Comparison of ENCODE assay signal across 23 mouse cellular contexts in the genomic region with DNA sequence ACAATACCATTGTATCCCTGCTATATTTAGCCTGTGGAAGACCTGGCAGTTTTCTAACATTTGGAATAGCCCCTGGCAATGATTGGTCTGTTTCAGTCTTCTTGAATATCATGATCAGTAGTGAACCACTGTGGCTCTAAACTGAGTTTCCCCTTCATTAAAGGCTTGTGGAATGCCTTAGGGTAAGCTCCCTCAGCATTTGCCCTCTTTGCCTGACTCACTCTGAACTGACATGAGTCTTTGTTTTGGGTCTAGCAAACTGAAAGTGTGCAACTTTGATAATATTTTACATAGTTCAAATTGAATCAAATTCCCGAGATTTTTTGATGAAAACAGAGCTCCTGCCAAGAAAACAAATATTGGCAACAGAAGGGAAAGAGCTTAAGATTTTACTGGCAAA.
DNase-seq lines count a peak whose midpoint lies in the region; ATAC-seq and TF ChIP-seq lines count a peak whose summit lies in the region.
"Had no signal": no experiment of that assay in that cellular context is flagged by ENCODE, and none has a peak within 500 bp of the region (broad histone marks: within the 10 kb centered on the region; RNA-seq: fewer than 3 reads in every experiment).

No protein-coding gene starts in this region.

- H3K4me2 ChIP-seq in liver, postnatal 0 days (ENCODE audit: low read depth, low read length) = no peak overlapping the region
- no peak overlapping the region for H3K4me2 ChIP-seq in midbrain, embryonic 16.5 days (ENCODE audit: low read length)
- no peak overlapping the region for H3K4me2 ChIP-seq in hindbrain, embryonic 16.5 days (ENCODE audit: low read length)
- H3K4me2 ChIP-seq: embryonic facial prominence, embryonic 13.5 days; embryonic facial prominence, embryonic 15.5 days; forebrain, embryonic 13.5 days; forebrain, embryonic 15.5 days had no signal

- no peak overlapping the region for H3K4me3 ChIP-seq in liver, adult 2 months (ENCODE audit: insufficient read depth, low read depth, low read length)
- no peak overlapping the region for H3K4me3 ChIP-seq in liver, postnatal 0 days (ENCODE audit: low read depth, low read length)
- H3K4me3 ChIP-seq in midbrain, embryonic 16.5 days (ENCODE audit: low read depth, low read length) = no peak overlapping the region
- no peak overlapping the region for H3K4me3 ChIP-seq in hindbrain, embryonic 16.5 days (ENCODE audit: low read length)
- H3K4me3 ChIP-seq: embryonic facial prominence, embryonic 13.5 days; embryonic facial prominence, embryonic 15.5 days; erythroblast, embryonic 14.5 days; forebrain, embryonic 13.5 days; forebrain, embryonic 15.5 days had no signal

- no peak overlapping the region for H3K9ac ChIP-seq in liver, adult 2 months (ENCODE audit: low read depth, low read length)
- H3K9ac ChIP-seq in liver, postnatal 0 days (replicated peaks) = no peak overlapping the region
- H3K9ac ChIP-seq in midbrain, embryonic 16.5 days (ENCODE audit: low read depth, low read length) = no peak overlapping the region
- no peak overlapping the region for H3K9ac ChIP-seq in hindbrain, embryonic 16.5 days (ENCODE audit: low read depth, low read length)
- H3K9ac ChIP-seq: embryonic facial prominence, embryonic 13.5 days; embryonic facial prominence, embryonic 15.5 days; forebrain, embryonic 13.5 days; forebrain, embryonic 15.5 days; forebrain, postnatal 0 days had no signal

- peak; percentile 5 for DNase-seq in liver, adult 2 months (ENCODE audit: extremely low read depth, low read depth, low spot score)
- DNase-seq in liver, postnatal 0 days = no peak
- peak; percentile 46 for DNase-seq in NIH3T3 (ENCODE audit: low read depth)
- peak; percentile 5 for DNase-seq in brain, adult 2 months (ENCODE audit: low read depth, low spot score)
- DNase-seq in heart, postnatal 14 days = no peak
- DNase-seq: adrenal gland, adult 8-10 months; adrenal gland, postnatal 14 days; adrenal gland, postnatal 36 days; cerebellum, adult 11 months; cerebellum, adult 18-20 months; cerebellum, adult 8-10 months; cerebellum, adult 9-11 months; cerebellum, postnatal 14 days; cerebellum, postnatal 36 days; embryo, embryonic 11 days; forebrain, postnatal 0 days had no signal

- ATAC-seq in liver, postnatal 0 days = no peak
- ATAC-seq in midbrain, embryonic 16.5 days = no peak
- ATAC-seq in hindbrain, embryonic 16.5 days = no peak
- ATAC-seq: forebrain, embryonic 13.5 days; forebrain, embryonic 15.5 days; forebrain, postnatal 0 days had no signal

- TF ChIP-seq POLR2A in liver, adult 2 months (IDR thresholded peaks at IDR 0.05; ENCODE audit: extremely low read depth, insufficient read depth, low read length) = no peak

- 42% methylated on average over 1 of the region's 1 CpGs for WGBS in liver, adult 2 months
- WGBS in liver, postnatal 0 days (ENCODE audit: insufficient replicate concordance) = 49% methylated on average over 1 of the region's 1 CpGs
- 88% methylated on average over 1 of the region's 1 CpGs for WGBS in midbrain, embryonic 16.5 days
- 78% methylated on average over 1 of the region's 1 CpGs for WGBS in hindbrain, embryonic 16.5 days

- no peaks in the 10 kb centered on the region for H3K79me2 ChIP-seq in liver, adult 2 months (ENCODE audit: control insufficient read depth, insufficient read depth, low read length)

- no peak for TF ChIP-seq CTCF in liver, adult 2 months (IDR thresholded peaks at IDR 0.05; ENCODE audit: low read depth, low read length)
- TF ChIP-seq CTCF in liver, postnatal 0 days (IDR thresholded peaks at IDR 0.05; ENCODE audit: low read depth) = no peak

- no peaks in the 10 kb centered on the region for H3K36me3 ChIP-seq in liver, adult 2 months (ENCODE audit: control insufficient read depth, insufficient read depth, low read length)
- H3K36me3 ChIP-seq in liver, postnatal 0 days (replicated peaks; ENCODE audit: insufficient read depth, low read length) = no peaks in the 10 kb centered on the region
- no peaks in the 10 kb centered on the region for H3K36me3 ChIP-seq in midbrain, embryonic 16.5 days (ENCODE audit: control insufficient read depth, insufficient read depth, low read length)
- no peaks in the 10 kb centered on the region for H3K36me3 ChIP-seq in hindbrain, embryonic 16.5 days (ENCODE audit: control insufficient read depth, insufficient read depth, low read length)
- H3K36me3 ChIP-seq: embryonic facial prominence, embryonic 13.5 days; embryonic facial prominence, embryonic 15.5 days; forebrain, embryonic 15.5 days had no signal

- H3K4me1 ChIP-seq in liver, adult 2 months (ENCODE audit: control insufficient read depth, insufficient read depth, low read length) = no peaks in the 10 kb centered on the region
- no peaks in the 10 kb centered on the region for H3K4me1 ChIP-seq in liver, postnatal 0 days (ENCODE audit: insufficient read depth)
- H3K4me1 ChIP-seq in midbrain, embryonic 16.5 days (ENCODE audit: control insufficient read depth, insufficient read depth, low read length) = no peaks in the 10 kb centered on the region
- no peaks in the 10 kb centered on the region for H3K4me1 ChIP-seq in hindbrain, embryonic 16.5 days (ENCODE audit: control insufficient read depth, insufficient read depth, low read depth, low read length)
- H3K4me1 ChIP-seq: embryonic facial prominence, embryonic 13.5 days; embryonic facial prominence, embryonic 15.5 days; forebrain, embryonic 13.5 days; forebrain, embryonic 15.5 days had no signal

- H3K9me3 ChIP-seq in liver, postnatal 0 days (ENCODE audit: low read length) = no peaks in the 10 kb centered on the region
- no peaks in the 10 kb centered on the region for H3K9me3 ChIP-seq in midbrain, embryonic 16.5 days (replicated peaks; ENCODE audit: control insufficient read depth, low read length, poor library complexity, severe bottlenecking)
- no peaks in the 10 kb centered on the region for H3K9me3 ChIP-seq in hindbrain, embryonic 16.5 days (ENCODE audit: control insufficient read depth, low read length)
- H3K9me3 ChIP-seq: embryonic facial prominence, embryonic 13.5 days; embryonic facial prominence, embryonic 15.5 days; forebrain, embryonic 13.5 days; forebrain, embryonic 15.5 days had no signal

- no peak for TF ChIP-seq EP300 in liver, postnatal 0 days (IDR thresholded peaks at IDR 0.05; ENCODE audit: low read depth)

- H3K27me3 ChIP-seq in liver, adult 2 months (ENCODE audit: control insufficient read depth, insufficient read depth, low read length) = no peaks in the 10 kb centered on the region
- no peaks in the 10 kb centered on the region for H3K27me3 ChIP-seq in liver, postnatal 0 days (ENCODE audit: insufficient read depth, low read length)
- H3K27me3 ChIP-seq in midbrain, embryonic 16.5 days (ENCODE audit: control insufficient read depth, insufficient read depth, low read depth, low read length) = no peaks in the 10 kb centered on the region
- H3K27me3 ChIP-seq in hindbrain, embryonic 16.5 days (replicated peaks; ENCODE audit: control insufficient read depth, insufficient read depth, low read length) = no peaks in the 10 kb centered on the region
- H3K27me3 ChIP-seq: embryonic facial prominence, embryonic 13.5 days; embryonic facial prominence, embryonic 15.5 days; forebrain, embryonic 13.5 days; forebrain, embryonic 15.5 days had no signal

- intact Hi-C loops in heart, postnatal 14 days (cut with DNase I) = no loop called here

- H3K27ac ChIP-seq in liver, adult 2 months (replicated peaks; ENCODE audit: insufficient read depth, low read depth, low read length) = no peak overlapping the region
- no peak overlapping the region for H3K27ac ChIP-seq in liver, postnatal 0 days (ENCODE audit: low read depth)
- no peak overlapping the region for H3K27ac ChIP-seq in midbrain, embryonic 16.5 days (ENCODE audit: low read length)
- H3K27ac ChIP-seq in hindbrain, embryonic 16.5 days (ENCODE audit: low read depth, low read length) = no peak overlapping the region
- H3K27ac ChIP-seq: embryonic facial prominence, embryonic 13.5 days; embryonic facial prominence, embryonic 15.5 days; forebrain, embryonic 13.5 days; forebrain, embryonic 15.5 days had no signal

Comparison
In these comparisons a context has a peak if more than half of its experiments do, and no peak if none do; other contexts are left out.
1. DNase-seq: peak in liver, adult 2 months (single experiment), NIH3T3 (single experiment) and brain, adult 2 months (single experiment); none in liver, postnatal 0 days (single experiment) and heart, postnatal 14 days (0 of 2).